Comparison of ENCODE assay signal across 16 mouse cellular contexts in genomic region chr2:60837616-60838015, GRCm38 (mm10).
A peak's percentile ranks its signal among the peaks of the same experiment; 100 is the strongest.
DNase-seq lines count a peak whose midpoint lies in the region; ATAC-seq and TF ChIP-seq lines count a peak whose summit lies in the region.
"Had no signal": no experiment of that assay in that cellular context is flagged by ENCODE, and none has a peak within 500 bp of the region (broad histone marks: within the 10 kb centered on the region; RNA-seq: fewer than 3 reads in every experiment).

No protein-coding gene starts in this region.

- no peaks in the 10 kb centered on the region for H3K9me3 ChIP-seq in heart, postnatal 0 days (replicated peaks; ENCODE audit: control insufficient read depth, low read length)
- no peaks in the 10 kb centered on the region for H3K9me3 ChIP-seq in midbrain, embryonic 16.5 days (replicated peaks; ENCODE audit: control insufficient read depth, low read length, poor library complexity, severe bottlenecking)
- no peaks in the 10 kb centered on the region for H3K9me3 ChIP-seq in midbrain, embryonic 13.5 days
- H3K9me3 ChIP-seq: intestine, embryonic 15.5 days had no signal

- no peak overlapping the region for H3K9ac ChIP-seq in heart, postnatal 0 days (replicated peaks; ENCODE audit: low read depth, low read length)
- H3K9ac ChIP-seq in midbrain, embryonic 16.5 days (ENCODE audit: low read depth, low read length), result no peak overlapping the region
- no peak overlapping the region for H3K9ac ChIP-seq in midbrain, embryonic 13.5 days (replicated peaks)
- H3K9ac ChIP-seq: hindbrain, embryonic 14.5 days; intestine, embryonic 15.5 days had no signal

- no peak overlapping the region for H3K4me3 ChIP-seq in heart, postnatal 0 days (ENCODE audit: low read depth, low read length)
- H3K4me3 ChIP-seq in midbrain, embryonic 16.5 days (ENCODE audit: low read depth, low read length), result no peak overlapping the region
- no peak overlapping the region for H3K4me3 ChIP-seq in midbrain, embryonic 13.5 days (replicated peaks)
- no peak overlapping the region for H3K4me3 ChIP-seq in left cerebral cortex, adult 2 months
- H3K4me3 ChIP-seq: intestine, embryonic 15.5 days; layer of hippocampus, adult 2 months had no signal

- TF ChIP-seq CTCF in heart, postnatal 0 days (IDR thresholded peaks at IDR 0.05; ENCODE audit: low read depth), result no peak
- TF ChIP-seq CTCF in left cerebral cortex, adult 2 months (IDR thresholded peaks at IDR 0.05), result no peak

- intact Hi-C loops in heart, postnatal 25 days (cut with DNase I), result loop anchor here (2.0 to 5.0 kb wide), 2 partner anchors 35 to 45 kb away; no protein-coding TSS in a partner anchor
- intact Hi-C loops in left cerebral cortex, adult 2 months (cut with DNase I), result no loop called here

- H3K4me2 ChIP-seq in heart, postnatal 0 days (ENCODE audit: low read depth, low read length), result no peak overlapping the region
- no peak overlapping the region for H3K4me2 ChIP-seq in midbrain, embryonic 16.5 days (ENCODE audit: low read length)
- H3K4me2 ChIP-seq in midbrain, embryonic 13.5 days (replicated peaks), result no peak overlapping the region
- H3K4me2 ChIP-seq: hindbrain, embryonic 14.5 days; intestine, embryonic 15.5 days had no signal

- TF ChIP-seq EP300 in heart, postnatal 0 days (IDR thresholded peaks at IDR 0.05; ENCODE audit: low read depth), result no peak

- no peak for DNase-seq in heart, postnatal 0 days (ENCODE audit: low spot score)
- no peak for DNase-seq in heart, postnatal 25 days (ENCODE audit: low spot score)
- peak; percentile 43 to 53 for DNase-seq in kidney, postnatal 36 days
- DNase-seq in kidney, adult 11 months, result no peak
- DNase-seq in left cerebral cortex, adult 2 months (ENCODE audit: extremely low spot score in 1 of 2, low spot score in 2 of 2), result no peak
- DNase-seq: adrenal gland, postnatal 25 days; cerebellum, adult 9-10 months; gastrocnemius, postnatal 10 days; midbrain, embryonic 14.5 days; thymus, postnatal 36 days had no signal

- peaks cover 14% of the 10 kb centered on the region for H3K36me3 ChIP-seq in heart, postnatal 0 days (replicated peaks; ENCODE audit: control insufficient read depth, insufficient read depth, low read length)
- no peaks in the 10 kb centered on the region for H3K36me3 ChIP-seq in midbrain, embryonic 16.5 days (ENCODE audit: control insufficient read depth, insufficient read depth, low read length)
- H3K36me3 ChIP-seq in midbrain, embryonic 13.5 days, result no peaks in the 10 kb centered on the region

- no peak for ATAC-seq in heart, postnatal 0 days (ENCODE audit: insufficient read depth, low read depth)
- 0 out of 2 replicates have a peak, but pooled peaks have one; percentile 23 for ATAC-seq in midbrain, embryonic 16.5 days
- ATAC-seq in midbrain, embryonic 13.5 days, result no peak
- ATAC-seq: intestine, embryonic 15.5 days had no signal

- peaks cover 45% of the 10 kb centered on the region for H3K4me1 ChIP-seq in heart, postnatal 0 days (ENCODE audit: control insufficient read depth, insufficient read depth)
- peaks cover 4% of the 10 kb centered on the region; the same call in 1 of the 2 replicates for H3K4me1 ChIP-seq in midbrain, embryonic 16.5 days (ENCODE audit: control insufficient read depth, insufficient read depth, low read length)
- peaks cover 13% of the 10 kb centered on the region for H3K4me1 ChIP-seq in midbrain, embryonic 13.5 days (replicated peaks)
- H3K4me1 ChIP-seq: intestine, embryonic 15.5 days had no signal

- H3K27ac ChIP-seq in heart, postnatal 0 days (ENCODE audit: low read depth), result 0 out of 2 replicates have a peak overlapping the region, but pooled peaks have one; percentile 51
- H3K27ac ChIP-seq in midbrain, embryonic 16.5 days (ENCODE audit: low read length), result no peak overlapping the region
- no peak overlapping the region for H3K27ac ChIP-seq in midbrain, embryonic 13.5 days
- H3K27ac ChIP-seq in left cerebral cortex, adult 2 months, result no peak overlapping the region
- H3K27ac ChIP-seq: hindbrain, embryonic 14.5 days; intestine, embryonic 15.5 days; layer of hippocampus, adult 2 months; macrophage had no signal

- WGBS in heart, postnatal 0 days, result 41% methylated on average over 5 of the region's 5 CpGs
- WGBS in midbrain, embryonic 16.5 days, result 80% methylated on average over 5 of the region's 5 CpGs
- WGBS in midbrain, embryonic 13.5 days, result 85% methylated on average over 5 of the region's 5 CpGs

- no peaks in the 10 kb centered on the region for H3K27me3 ChIP-seq in heart, postnatal 0 days (ENCODE audit: control insufficient read depth, insufficient read depth, low read length)
- H3K27me3 ChIP-seq in midbrain, embryonic 16.5 days (ENCODE audit: control insufficient read depth, insufficient read depth, low read depth, low read length), result no peaks in the 10 kb centered on the region
- H3K27me3 ChIP-seq in midbrain, embryonic 13.5 days, result 0 out of 2 replicates have a peak, but pooled peaks cover 10% of the 10 kb centered on the region
- H3K27me3 ChIP-seq: intestine, embryonic 15.5 days had no signal

Comparison
In these comparisons a context has a peak if more than half of its experiments do, and no peak if none do; other contexts are left out.
1. DNase-seq: peak in kidney, postnatal 36 days (2 of 2); none in heart, postnatal 0 days (single experiment), heart, postnatal 25 days (single experiment), kidney, adult 11 months (single experiment) and left cerebral cortex, adult 2 months (0 of 2).